Mouse (Mus musculus): ENCODE measurements around the gene Tnc. TPM values are rescaled to one million over a fixed set of nuclear protein-coding genes. Genes with fewer than 3 reads are reported as not detected.

Tnc gene
- polyA plus RNA-seq, 1 experiment from 2014 or later, result 28.1 TPM

DNA sequence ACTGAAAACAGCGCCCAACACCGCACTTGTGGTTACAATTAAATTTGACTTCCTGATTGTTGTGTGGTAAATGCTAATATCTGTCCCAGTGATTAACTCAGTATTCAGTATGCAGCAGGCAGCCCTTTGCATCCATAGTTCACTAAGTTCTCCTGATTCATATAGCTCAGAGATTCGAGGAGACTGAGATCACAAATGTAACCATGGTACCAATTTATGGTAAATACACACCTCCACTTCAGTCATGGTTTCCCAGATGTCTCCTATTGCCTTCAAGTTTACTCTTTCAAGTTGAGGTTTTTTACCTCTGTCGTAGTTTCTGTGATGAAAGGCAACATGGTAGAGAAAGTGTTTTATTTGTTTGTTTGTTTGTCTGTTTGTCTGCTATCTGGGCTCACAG, 110.9 kb downstream of the Tnc start:
- no peak overlapping the region for H3K4me2 ChIP-seq
- no peak for ATAC-seq (ENCODE audit: insufficient number of reproducible peaks, insufficient read depth, low FRiP score, low TSS enrichment, low read depth)
- no peaks in the 10 kb centered on the region for H3K36me3 ChIP-seq
- no peak overlapping the region for H3K9ac ChIP-seq (replicated peaks)
- WGBS, result 87% methylated on average over 4 of the region's 4 CpGs
- no peak overlapping the region for H3K27ac ChIP-seq
- no peaks in the 10 kb centered on the region for H3K9me3 ChIP-seq
- no peaks in the 10 kb centered on the region for H3K4me1 ChIP-seq (replicated peaks)
- H3K27me3 ChIP-seq, result no peaks in the 10 kb centered on the region
- no peak overlapping the region for H3K4me3 ChIP-seq (replicated peaks)

DNA sequence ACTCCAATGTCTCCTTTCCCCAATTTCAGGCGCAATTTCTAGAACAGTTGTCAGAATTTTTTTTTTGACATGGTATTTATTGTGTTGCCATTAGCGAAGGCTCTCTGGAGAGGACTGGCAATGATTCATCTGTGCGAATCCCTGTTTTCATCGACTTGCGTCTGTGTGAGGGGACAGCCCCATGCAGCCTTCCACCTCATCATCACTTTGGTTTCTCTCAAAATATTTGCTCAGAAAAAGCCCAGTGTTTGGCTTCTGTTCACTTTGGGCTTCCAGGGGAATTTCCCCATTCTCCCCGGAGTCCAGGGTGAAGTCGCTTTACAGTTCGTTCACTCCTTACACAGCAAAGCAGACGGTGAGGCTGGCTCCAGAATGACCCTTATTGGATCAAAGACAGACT, 111.5 kb downstream of the Tnc start:
- H3K9ac ChIP-seq (replicated peaks), result no peak overlapping the region
- no peaks in the 10 kb centered on the region for H3K9me3 ChIP-seq
- H3K36me3 ChIP-seq, result no peaks in the 10 kb centered on the region
- 78% methylated on average over 9 of the region's 9 CpGs for WGBS
- H3K4me1 ChIP-seq (replicated peaks), result no peaks in the 10 kb centered on the region
- H3K27ac ChIP-seq, result no peak overlapping the region
- H3K4me2 ChIP-seq, result no peak overlapping the region
- no peaks in the 10 kb centered on the region for H3K27me3 ChIP-seq
- no peak for ATAC-seq (ENCODE audit: insufficient number of reproducible peaks, insufficient read depth, low FRiP score, low TSS enrichment, low read depth)
- no peak overlapping the region for H3K4me3 ChIP-seq (replicated peaks)

DNA sequence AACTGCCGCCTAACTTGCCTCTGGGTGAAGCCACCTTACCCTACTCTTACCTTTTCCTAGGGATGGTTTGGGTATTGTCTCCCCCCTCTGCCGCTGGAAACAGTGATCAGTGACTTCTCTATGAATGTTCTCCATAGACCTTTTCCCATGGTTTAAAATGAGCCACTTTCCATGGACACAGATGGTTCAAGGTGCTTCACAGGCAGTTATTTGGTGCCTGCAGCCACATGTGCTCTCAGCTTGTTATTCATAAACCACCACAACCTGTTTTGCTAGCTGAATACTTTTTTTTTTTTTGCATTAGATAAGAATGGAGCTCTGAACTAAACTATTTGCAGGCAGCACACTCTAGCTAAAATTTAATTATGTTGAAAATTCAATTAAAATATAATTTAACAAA, 116.0 kb downstream of the Tnc start:
- 88% methylated on average over 2 of the region's 2 CpGs for WGBS
- Histone ChIP-seq H3K4me2 (no peak overlapping the region), H3K36me3 (no peaks in the 10 kb centered on the region), H3K27me3 (no peaks in the 10 kb centered on the region), H3K27ac (no peak overlapping the region), H3K4me3 (replicated peaks) (no peak overlapping the region), H3K9ac (replicated peaks) (no peak overlapping the region), H3K4me1 (replicated peaks) (no peaks in the 10 kb centered on the region), H3K9me3 (no peaks in the 10 kb centered on the region)
- ATAC-seq (ENCODE audit: insufficient number of reproducible peaks, insufficient read depth, low FRiP score, low TSS enrichment, low read depth), result no peak

DNA sequence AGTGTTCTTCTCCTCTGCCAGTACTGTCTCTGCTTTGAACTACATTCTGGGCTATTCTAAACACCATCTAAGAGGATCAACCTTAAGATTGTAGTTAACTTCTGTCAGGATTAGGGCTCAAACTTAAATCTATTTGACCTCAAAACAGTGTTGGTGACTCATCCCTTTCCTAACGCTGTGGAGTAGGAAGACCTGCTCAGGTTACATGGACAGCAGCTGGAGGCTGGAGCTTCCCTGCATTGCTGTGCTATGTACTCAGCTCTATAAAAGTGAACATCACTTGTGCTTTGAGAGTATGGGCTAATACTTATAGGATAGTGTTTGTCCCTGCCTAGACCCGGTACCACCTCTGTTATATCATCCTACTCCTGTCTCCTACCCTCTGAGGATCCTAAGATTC, 117.3 kb downstream of the Tnc start:
- WGBS, result 58% methylated on average over 2 of the region's 2 CpGs
- Histone ChIP-seq H3K9me3 (no peaks in the 10 kb centered on the region), H3K9ac (replicated peaks) (no peak overlapping the region), H3K27me3 (no peaks in the 10 kb centered on the region), H3K4me3 (replicated peaks) (no peak overlapping the region), H3K27ac (no peak overlapping the region), H3K36me3 (no peaks in the 10 kb centered on the region), H3K4me2 (no peak overlapping the region), H3K4me1 (replicated peaks) (no peaks in the 10 kb centered on the region)
- ATAC-seq (ENCODE audit: insufficient number of reproducible peaks, insufficient read depth, low FRiP score, low TSS enrichment, low read depth), result no peak

DNA sequence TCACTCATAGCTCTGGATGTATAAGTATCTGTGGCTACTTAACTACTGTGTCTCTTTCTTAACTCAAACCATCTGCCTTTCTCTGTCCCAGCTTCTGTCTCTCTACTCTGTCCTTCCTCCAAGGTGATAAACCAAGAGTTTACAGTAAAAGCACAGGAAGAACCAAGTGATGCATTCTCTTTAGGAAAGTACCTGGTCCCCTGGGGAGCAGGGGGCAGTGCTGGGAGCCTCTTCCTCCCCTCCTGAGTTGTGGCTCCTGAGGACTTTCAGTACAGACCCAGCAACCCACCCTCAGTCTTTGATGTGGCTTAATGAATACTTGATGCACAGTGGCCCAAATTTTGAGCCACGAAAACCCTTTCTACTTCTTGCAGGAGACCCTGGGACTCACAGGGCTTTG, 118.6 kb downstream of the Tnc start:
- Histone ChIP-seq H3K27ac (no peak overlapping the region), H3K36me3 (no peaks in the 10 kb centered on the region), H3K4me1 (replicated peaks) (no peaks in the 10 kb centered on the region), H3K27me3 (no peaks in the 10 kb centered on the region), H3K4me3 (replicated peaks) (no peak overlapping the region), H3K4me2 (no peak overlapping the region), H3K9ac (replicated peaks) (no peak overlapping the region), H3K9me3 (no peaks in the 10 kb centered on the region)
- no peak for ATAC-seq (ENCODE audit: insufficient number of reproducible peaks, insufficient read depth, low FRiP score, low TSS enrichment, low read depth)
- 69% methylated on average over 1 of the region's 1 CpGs for WGBS

DNA sequence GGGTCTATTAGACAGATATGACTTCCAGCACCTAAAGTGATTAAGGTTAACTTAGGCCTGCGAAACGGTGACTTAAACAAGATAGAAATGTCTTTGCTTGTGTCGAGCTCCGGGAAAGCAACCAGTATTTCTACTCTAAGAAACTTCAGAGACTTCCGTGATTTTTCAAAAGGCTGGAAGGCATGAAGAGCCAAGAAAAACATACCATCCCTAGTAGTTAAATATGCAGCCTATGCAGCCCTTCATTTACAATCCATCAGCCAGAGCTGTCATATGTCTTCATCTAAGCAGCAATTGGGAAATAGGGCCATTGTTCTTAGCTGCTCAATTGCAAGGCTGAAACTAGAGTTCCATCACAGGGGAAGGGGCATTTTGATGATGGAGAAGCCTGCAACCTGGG, 129.6 kb downstream of the Tnc start:
- Histone ChIP-seq H3K36me3 (no peaks in the 10 kb centered on the region), H3K4me2 (no peak overlapping the region), H3K4me1 (replicated peaks) (no peaks in the 10 kb centered on the region), H3K9me3 (no peaks in the 10 kb centered on the region), H3K27ac (no peak overlapping the region), H3K9ac (replicated peaks) (no peak overlapping the region), H3K27me3 (no peaks in the 10 kb centered on the region), H3K4me3 (replicated peaks) (no peak overlapping the region)
- 83% methylated on average over 5 of the region's 5 CpGs for WGBS
- ATAC-seq (ENCODE audit: insufficient number of reproducible peaks, insufficient read depth, low FRiP score, low TSS enrichment, low read depth), result no peak

DNA sequence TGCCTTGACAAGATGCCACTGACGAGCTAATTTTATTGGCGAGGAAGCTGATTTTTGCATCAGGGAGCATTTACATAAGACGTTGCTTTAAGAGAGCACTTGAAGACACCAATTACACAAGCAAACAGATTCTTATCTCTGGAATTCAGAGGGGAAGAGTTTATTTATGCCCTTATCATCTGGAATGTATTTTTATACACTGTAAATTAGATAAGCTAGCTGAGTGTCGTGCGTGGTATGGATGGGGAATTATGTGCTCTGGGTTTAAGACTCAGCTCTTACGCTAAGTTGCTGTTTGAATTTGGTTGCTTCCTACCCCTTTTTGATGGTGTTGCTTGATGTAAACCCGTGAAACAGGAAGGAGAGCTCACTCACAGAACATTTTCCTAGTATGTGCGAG, 130.1 kb downstream of the Tnc start:
- no peak for ATAC-seq (ENCODE audit: insufficient number of reproducible peaks, insufficient read depth, low FRiP score, low TSS enrichment, low read depth)
- H3K4me3 ChIP-seq (replicated peaks), result no peak overlapping the region
- WGBS, result 77% methylated on average over 8 of the region's 8 CpGs
- no peaks in the 10 kb centered on the region for H3K9me3 ChIP-seq
- H3K27ac ChIP-seq, result no peak overlapping the region
- no peaks in the 10 kb centered on the region for H3K27me3 ChIP-seq
- H3K36me3 ChIP-seq, result no peaks in the 10 kb centered on the region
- no peaks in the 10 kb centered on the region for H3K4me1 ChIP-seq (replicated peaks)
- H3K4me2 ChIP-seq, result no peak overlapping the region
- H3K9ac ChIP-seq (replicated peaks), result no peak overlapping the region

DNA sequence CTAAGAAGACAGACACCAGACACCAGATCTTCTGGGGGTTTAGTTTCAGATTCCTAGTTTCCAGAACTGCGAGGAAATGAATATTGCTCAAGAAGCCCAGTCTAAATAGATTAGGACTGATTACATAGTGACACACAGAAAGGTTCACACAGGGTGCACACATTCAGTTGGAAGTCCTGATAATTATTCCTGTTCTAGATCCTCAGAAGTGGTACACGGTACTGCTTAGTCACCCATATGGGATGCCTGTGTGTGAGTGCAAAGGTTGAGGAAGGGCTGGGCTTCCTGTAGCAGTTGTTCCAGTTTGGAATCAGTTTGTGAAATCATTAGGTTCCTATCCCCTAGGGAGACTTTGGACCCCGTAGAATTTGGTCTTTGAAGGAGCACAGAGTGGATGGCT, 130.5 kb downstream of the Tnc start:
- Histone ChIP-seq H3K27ac (no peak overlapping the region), H3K4me2 (no peak overlapping the region), H3K9me3 (no peaks in the 10 kb centered on the region), H3K36me3 (no peaks in the 10 kb centered on the region), H3K4me1 (replicated peaks) (no peaks in the 10 kb centered on the region), H3K9ac (replicated peaks) (no peak overlapping the region), H3K4me3 (replicated peaks) (no peak overlapping the region), H3K27me3 (no peaks in the 10 kb centered on the region)
- 87% methylated on average over 3 of the region's 3 CpGs for WGBS
- no peak for ATAC-seq (ENCODE audit: insufficient number of reproducible peaks, insufficient read depth, low FRiP score, low TSS enrichment, low read depth)

Other genes with a start within 250 kb of the Tnc start
- gene Tnfsf8, start 185.7 kb downstream of the Tnc start, polyA plus RNA-seq (2016; fragmentation: Nextera tagmentation; extraction: Ambion mirVana), result 0.05 TPM in 1 of 2 replicates, not detected in the other

All from limb, embryonic 12.5 days (tissue).